Mouse (Mus musculus) adrenal gland, postnatal 0 days (tissue): ENCODE data around the gene Obp2a. TPM values are rescaled to one million over a fixed set of nuclear protein-coding genes. Genes with fewer than 3 reads are reported as not detected.

Experiments
- polyA plus RNA-seq: library from polyadenylated mRNA; unstranded; fragments of >200 nt; fragmentation: Nextera tagmentation; extraction: Ambion mirVana; gene quantifications from 2 replicates; pipeline ENCODE4 v1.2.1, GENCODE M21; 2015

The Obp2a gene
- polyA plus RNA-seq = 3.7 and 14.1 TPM in 2 replicates

GRCm38 (mm10) chr2:25699743-25700142 is at the start of gene Obp2a:
Gene Obp2a, plus strand, starts transcription at chr2:25700043.

GRCm38 (mm10) chr2:25652902-25653301 is 46.9 kb upstream of the Obp2a start, which contains the start of gene Lcn8:
Gene Lcn8, plus strand, starts transcription at chr2:25653120.

GRCm38 (mm10) chr2:25657652-25658051 is 42.2 kb upstream of the Obp2a start, which contains the start of gene Lcn5:
Gene Lcn5, plus strand, starts transcription at chr2:25657952.

GRCm38 (mm10) chr2:25676486-25676885 is 23.4 kb upstream of the Obp2a start, which contains the start of gene Lcn6:
Gene Lcn6, plus strand, starts transcription at chr2:25676786.

GRCm38 (mm10) chr2:25682426-25682825 is 17.4 kb upstream of the Obp2a start, which contains the start of gene Lcn10:
Gene Lcn10, plus strand, starts transcription at chr2:25682726.

GRCm38 (mm10) chr2:25706643-25707481 is 7.0 kb downstream of the Obp2a start, which contains the start of gene Bmyc:
Gene Bmyc, plus strand, starts transcription at chr2:25706739.

GRCm38 (mm10) chr2:25736709-25737108 is 36.9 kb downstream of the Obp2a start, which contains the start of gene Obp2b:
Gene Obp2b, plus strand, starts transcription at chr2:25737009.

Other genes starting within 250 kb of the Obp2a start
- gene Clic3, start 243.2 kb upstream of the Obp2a start, polyA plus RNA-seq = 6.1 and 6.2 TPM in 2 replicates
- 53.8 and 58.8 TPM in 2 replicates for gene Paxx, start 238.9 kb upstream of the Obp2a start, polyA plus RNA-seq
- 8.3 and 9.6 TPM in 2 replicates for gene Ptgds, start 230.0 kb upstream of the Obp2a start, polyA plus RNA-seq
- not detected in 2 replicates for gene Lcn12, start 206.1 kb upstream of the Obp2a start, polyA plus RNA-seq
- gene Fbxw5, start 199.3 kb upstream of the Obp2a start, polyA plus RNA-seq = 52.9 and 75.8 TPM in 2 replicates
- 6.4 and 7.1 TPM in 2 replicates for gene C8g, start 198.3 kb upstream of the Obp2a start, polyA plus RNA-seq
- 15.4 and 20.6 TPM in 2 replicates for gene Traf2, start 153.1 kb upstream of the Obp2a start, polyA plus RNA-seq
- 273 and 345 TPM in 2 replicates for gene Edf1, start 142.2 kb upstream of the Obp2a start, polyA plus RNA-seq
- 1.3 and 2.6 TPM in 2 replicates for gene Mamdc4, start 125.2 kb upstream of the Obp2a start, polyA plus RNA-seq
- gene Phpt1, start 124.8 kb upstream of the Obp2a start, polyA plus RNA-seq = 140 and 158 TPM in 2 replicates
- gene Ajm1, start 118.3 kb upstream of the Obp2a start, polyA plus RNA-seq = 1.3 and 2.1 TPM in 2 replicates
- gene Rabl6, start 91.5 kb upstream of the Obp2a start, polyA plus RNA-seq = 42.6 and 68.2 TPM in 2 replicates
- 0.50 and 0.87 TPM in 2 replicates for gene Ccdc183, start 82.4 kb upstream of the Obp2a start, polyA plus RNA-seq
- gene Tmem141, start 78.0 kb upstream of the Obp2a start, polyA plus RNA-seq = 124 and 149 TPM in 2 replicates
- gene Fcna, start 72.0 kb upstream of the Obp2a start, polyA plus RNA-seq = 55.5 and 82.4 TPM in 2 replicates
- gene Lcn8, start 46.9 kb upstream of the Obp2a start, polyA plus RNA-seq = not detected in 2 replicates
- gene Lcn5, start 42.1 kb upstream of the Obp2a start, polyA plus RNA-seq = 0.21 and 0.44 TPM in 2 replicates
- 0.48 TPM in 1 of 2 replicates, not detected in the other for gene Lcn6, start 23.3 kb upstream of the Obp2a start, polyA plus RNA-seq
- gene Lcn10, start 17.3 kb upstream of the Obp2a start, polyA plus RNA-seq = not detected in 2 replicates
- 110 and 186 TPM in 2 replicates for gene Bmyc, start 6.7 kb downstream of the Obp2a start, polyA plus RNA-seq
- gene Obp2b, start 37.0 kb downstream of the Obp2a start, polyA plus RNA-seq = not detected in 2 replicates
- gene Lcn3, start 65.5 kb downstream of the Obp2a start, polyA plus RNA-seq = not detected in 2 replicates
- gene Lcn11, start 77.0 kb downstream of the Obp2a start, polyA plus RNA-seq = not detected in 2 replicates
- gene Gm13539, start 82.2 kb downstream of the Obp2a start, polyA plus RNA-seq = not detected in 2 replicates
- gene Glt6d1, start 115.8 kb downstream of the Obp2a start, polyA plus RNA-seq = not detected in 2 replicates
- not detected in 2 replicates for gene Lcn9, start 123.1 kb downstream of the Obp2a start, polyA plus RNA-seq
- 0.09 TPM in 1 of 2 replicates, not detected in the other for gene Sohlh1, start 147.2 kb downstream of the Obp2a start, polyA plus RNA-seq
- gene Kcnt1, start 163.7 kb downstream of the Obp2a start, polyA plus RNA-seq = 3.0 and 3.6 TPM in 2 replicates